Comparison of ENCODE assay signal across 34 mouse cellular contexts in the genomic region with DNA sequence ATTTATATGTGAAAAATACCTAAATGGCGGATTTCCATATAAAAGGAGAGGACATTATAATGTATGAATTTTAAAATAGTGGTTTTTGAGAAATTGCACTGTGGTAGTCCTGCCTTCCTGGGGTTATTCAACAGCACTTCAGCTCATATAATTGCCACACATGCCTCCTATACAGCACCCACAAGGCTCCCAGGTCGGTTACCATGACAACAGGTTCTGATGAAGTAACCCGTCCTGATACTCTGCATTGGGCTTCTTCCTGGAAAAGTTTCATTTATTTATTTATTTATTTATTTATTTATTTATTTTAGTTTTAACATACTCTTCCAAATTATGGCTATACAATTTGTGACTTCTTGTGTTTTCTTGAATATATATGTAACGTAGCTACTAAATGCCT.
"Had no signal": no experiment of that assay in that cellular context is flagged by ENCODE, and none has a peak within 500 bp of the region (broad histone marks: within the 10 kb centered on the region; RNA-seq: fewer than 3 reads in every experiment).

No protein-coding gene starts in this region.

- H3K9me3 ChIP-seq: heart, embryonic 10.5 days; heart, embryonic 12.5 days; heart, embryonic 13.5 days; heart, embryonic 15.5 days; hindbrain, embryonic 12.5 days; hindbrain, embryonic 13.5 days; hindbrain, embryonic 15.5 days; intestine, embryonic 15.5 days; kidney, embryonic 15.5 days had no signal

- ATAC-seq: hindbrain, embryonic 16.5 days; hindbrain, postnatal 0 days; inflammation-experienced regulatory T-cells, adult 6 months; intestine, embryonic 15.5 days; intestine, embryonic 16.5 days; intestine, postnatal 0 days had no signal

- H3K27me3 ChIP-seq: heart, embryonic 12.5 days; heart, embryonic 13.5 days; heart, embryonic 15.5 days; hindbrain, embryonic 12.5 days; hindbrain, embryonic 13.5 days; hindbrain, embryonic 15.5 days; intestine, embryonic 15.5 days; kidney, embryonic 15.5 days had no signal

- H3K4me3 ChIP-seq: heart, embryonic 10.5 days; heart, embryonic 12.5 days; heart, embryonic 13.5 days; heart, embryonic 15.5 days; hindbrain, embryonic 12.5 days; hindbrain, embryonic 13.5 days; hindbrain, embryonic 15.5 days; intestine, embryonic 15.5 days; kidney, embryonic 15.5 days; layer of hippocampus, adult 2 months; left cerebral cortex, adult 2 months had no signal

- H3K4me2 ChIP-seq: heart, embryonic 11.5 days; heart, embryonic 12.5 days; heart, embryonic 13.5 days; heart, embryonic 15.5 days; hindbrain, embryonic 12.5 days; hindbrain, embryonic 13.5 days; hindbrain, embryonic 15.5 days; intestine, embryonic 15.5 days; kidney, embryonic 15.5 days had no signal

- DNase-seq: heart, postnatal 10 days; heart, postnatal 14 days; heart, postnatal 36 days; heart, postnatal 4 days; kidney, adult 11 months; kidney, adult 18-20 months; kidney, adult 2 months; kidney, adult 8-10 months; kidney, adult 9 months; kidney, postnatal 10 days; kidney, postnatal 14 days; kidney, postnatal 25 days; kidney, postnatal 36 days; kidney, postnatal 4 days; layer of hippocampus, adult 9-11 months; layer of hippocampus, postnatal 36 days had no signal

- H3K9ac ChIP-seq: heart, embryonic 12.5 days; heart, embryonic 13.5 days; heart, embryonic 15.5 days; hindbrain, embryonic 12.5 days; hindbrain, embryonic 13.5 days; hindbrain, embryonic 15.5 days; intestine, embryonic 15.5 days; kidney, embryonic 15.5 days had no signal

- H3K36me3 ChIP-seq: heart, embryonic 10.5 days; heart, embryonic 12.5 days; heart, embryonic 13.5 days; heart, embryonic 15.5 days; hindbrain, embryonic 12.5 days; hindbrain, embryonic 13.5 days; hindbrain, embryonic 15.5 days; intestine, embryonic 15.5 days; kidney, embryonic 15.5 days had no signal

- H3K27ac ChIP-seq: heart, embryonic 10.5 days; heart, embryonic 13.5 days; heart, embryonic 15.5 days; hindbrain, embryonic 12.5 days; hindbrain, embryonic 13.5 days; hindbrain, embryonic 15.5 days; hindbrain, postnatal 0 days; intestine, embryonic 15.5 days; kidney, embryonic 15.5 days; kidney, postnatal 0 days; layer of hippocampus, adult 2 months; left cerebral cortex, adult 2 months had no signal
